ENCODE assay signal across 7 mouse cellular contexts in genomic region chr19:28678646-28679270, GRCm38 (mm10). TPM values are rescaled to one million over a fixed set of nuclear protein-coding genes. Genes with fewer than 3 reads are reported as not detected.
DNase-seq lines count a peak whose midpoint lies in the region; ATAC-seq and TF ChIP-seq lines count a peak whose summit lies in the region.

No protein-coding gene starts in this region.

- H3K79me2 ChIP-seq in myocyte (ENCODE audit: control insufficient read depth, insufficient read depth) = no peaks in the 10 kb centered on the region

- DNase-seq in 3T3-L1 (ENCODE audit: low read depth, low spot score) (peak; percentile 57), ES-CJ7 (ENCODE audit: low read depth, low spot score) (peak; percentile 17)
- no peak for DNase-seq in forebrain, postnatal 0 days
- peak; percentile 42 to 47 for DNase-seq in kidney, postnatal 4 days
- DNase-seq in yolk sac, embryonic 10.5 days (ENCODE audit: low spot score) = no peak
- no peak for DNase-seq in cerebellum, adult 9-11 months

- TF ChIP-seq CTCF in forebrain, postnatal 0 days (IDR thresholded peaks at IDR 0.05; ENCODE audit: low read depth) = no peak

- H3K4me2 ChIP-seq in forebrain, postnatal 0 days (ENCODE audit: low read depth) = peak overlapping the region; percentile 100
- H3K4me2 ChIP-seq in myocyte (ENCODE audit: low read depth) = peak overlapping the region; percentile 99

- TF ChIP-seq POLR2A in myocyte (IDR thresholded peaks at IDR 0.05; ENCODE audit: insufficient read length, low read depth) = no peak

- 1% methylated on average over 30 of the region's 30 CpGs for whole genome bisulfite sequencing in forebrain, postnatal 0 days

- H3K4me1 ChIP-seq in forebrain, postnatal 0 days (ENCODE audit: insufficient read depth) = peaks cover 21% of the 10 kb centered on the region

- H3K27ac ChIP-seq in forebrain, postnatal 0 days (ENCODE audit: low read depth, low read length) = no peak overlapping the region

- no peak overlapping the region for H3K9ac ChIP-seq in forebrain, postnatal 0 days

- H3K36me3 ChIP-seq in forebrain, postnatal 0 days (ENCODE audit: insufficient read depth) = no peaks in the 10 kb centered on the region
- no peaks in the 10 kb centered on the region for H3K36me3 ChIP-seq in myocyte (ENCODE audit: control insufficient read depth, insufficient read depth)

- H3K27me3 ChIP-seq in forebrain, postnatal 0 days (ENCODE audit: insufficient read depth, low read length) = peaks cover 28% of the 10 kb centered on the region
- H3K27me3 ChIP-seq in myocyte (ENCODE audit: control insufficient read depth, insufficient read depth, insufficient read length) = no peaks in the 10 kb centered on the region

- ATAC-seq in forebrain, postnatal 0 days = no peak

- H3ac ChIP-seq in myocyte (ENCODE audit: control insufficient read depth, insufficient read length) = no peak overlapping the region

- peak overlapping the region; percentile 57 for H3K4me3 ChIP-seq in forebrain, postnatal 0 days (ENCODE audit: low read depth, low read length)
- peak overlapping the region; percentile 57 for H3K4me3 ChIP-seq in myocyte

- H3K9me3 ChIP-seq in forebrain, postnatal 0 days (ENCODE audit: low read length) = no peaks in the 10 kb centered on the region

TF ChIP-seq in myocyte, 11 proteins besides CTCF, POLR2A, EP300 and RAD21:
- TF ChIP-seq REST (IDR thresholded peaks at IDR 0.05; ENCODE audit: insufficient read depth, insufficient read length) (no peak), E2F4 (IDR thresholded peaks at IDR 0.05; ENCODE audit: insufficient read depth) (no peak), POLR2AphosphoS2 (IDR thresholded peaks at IDR 0.05; ENCODE audit: insufficient read length, low read depth) (no peak), TCF3 (IDR thresholded peaks at IDR 0.05; ENCODE audit: insufficient read length, low read depth) (no peak), USF1 (IDR thresholded peaks at IDR 0.05; ENCODE audit: low read depth) (no peak), SRF (IDR thresholded peaks at IDR 0.05; ENCODE audit: control insufficient read depth, insufficient read length, low read depth) (no peak), MYOG (IDR thresholded peaks at IDR 0.05; ENCODE audit: control insufficient read depth in 1 of 3, insufficient read depth in 1 of 3, insufficient read length in 2 of 3, low read depth in 2 of 3) (no peak), TCF12 (IDR thresholded peaks at IDR 0.05; ENCODE audit: insufficient read depth, poor library complexity, severe bottlenecking) (no peak), MYOD1 (IDR thresholded peaks at IDR 0.05; ENCODE audit: control insufficient read depth in 1 of 3, insufficient read length in 2 of 3, low read depth in 2 of 3) (no peak), MAX (IDR thresholded peaks at IDR 0.05; ENCODE audit: low read depth) (no peak), CEBPB (IDR thresholded peaks at IDR 0.05; ENCODE audit: insufficient read depth, poor library complexity, severe bottlenecking) (no peak)

RNA-seq across cellular contexts. Expression of gene Glis3, which starts 1.1 kb away (rescaled TPM):
- total RNA-seq in forebrain, postnatal 0 days (2014; rRNA removed) = 8.5 and 9.6 TPM in 2 replicates
- polyA plus RNA-seq in forebrain, postnatal 0 days (2015; fragmentation: Nextera tagmentation; extraction: Ambion mirVana) = 0.86 and 0.96 TPM in 2 replicates
- 0.79 TPM for polyA plus RNA-seq in myocyte (2012; fragmentation: generic; extraction: Trizol)

Comparison
In these comparisons a context has a peak if more than half of its experiments do, and no peak if none do; other contexts are left out.
1. DNase-seq: peak in 3T3-L1 (single experiment), ES-CJ7 (single experiment) and kidney, postnatal 4 days (2 of 2); none in forebrain, postnatal 0 days (single experiment), yolk sac, embryonic 10.5 days (single experiment) and cerebellum, adult 9-11 months (single experiment).